Mouse (Mus musculus) hindbrain, embryonic 13.5 days (tissue): ENCODE data around the gene Kcnj9. TPM values are rescaled to one million over a fixed set of nuclear protein-coding genes. Genes with fewer than 3 reads are reported as not detected.

Experiments used
- ATAC-seq: fragments of 200-750 bp; cut with Nextera tagmentation; 2 replicates; pipeline ENCODE4 v1.8.0; 2017; ENCODE audit warnings: moderate TSS enrichment; ENCODE audit not compliant: low FRiP score
- H3K27ac ChIP-seq: fragments of 300-500 bp; sonication (generic); 2 replicates; pipeline ENCODE4 v1.5.1; 2015; ENCODE audit warnings: inconsistent platforms, mild to moderate bottlenecking, moderate library complexity
- H3K27me3 ChIP-seq: fragments of 300-500 bp; sonication (generic); 2 replicates; pipeline ENCODE4 v1.6.1; 2015; ENCODE audit warnings: mild to moderate bottlenecking, inconsistent platforms
- H3K36me3 ChIP-seq: fragments of 300-500 bp; sonication (generic); 2 replicates; pipeline ENCODE4 v1.6.1; 2015; ENCODE audit warnings: mild to moderate bottlenecking, inconsistent platforms
- H3K4me1 ChIP-seq: fragments of 300-500 bp; sonication (generic); replicated peaks from 2 replicates; pipeline ENCODE4 v1.6.1; 2015; ENCODE audit warnings: inconsistent platforms
- H3K4me2 ChIP-seq: fragments of 300-500 bp; sonication (generic); 2 replicates; pipeline ENCODE4 v1.6.1; 2015; ENCODE audit warnings: inconsistent platforms, mild to moderate bottlenecking, moderate library complexity
- H3K4me3 ChIP-seq: fragments of 300-500 bp; sonication (generic); 2 replicates; pipeline ENCODE4 v1.5.1; 2015; ENCODE audit warnings: mild to moderate bottlenecking, inconsistent platforms
- H3K9ac ChIP-seq: fragments of 300-500 bp; sonication (generic); 2 replicates; pipeline ENCODE4 v1.6.1; 2015; ENCODE audit warnings: mild to moderate bottlenecking, inconsistent platforms
- H3K9me3 ChIP-seq: fragments of 300-500 bp; sonication (generic); 2 replicates; pipeline ENCODE4 v1.6.1; 2016; ENCODE audit warnings: inconsistent platforms
- WGBS: fragments of 180-500 bp; shearing (Covaris S2); methylation state at CpG from one replicate; pipeline ENCODE4 v1.1.7; 2015; 5-methylcytosine and 5-hydroxymethylcytosine counted together
- polyA plus RNA-seq: library from polyadenylated mRNA; unstranded; fragments of >200 nt; fragmentation: Nextera tagmentation; extraction: Ambion mirVana; gene quantifications from 2 replicates; pipeline ENCODE4 v1.2.1, GENCODE M21; 2015

The Kcnj9 gene
- polyA plus RNA-seq: 2.2 and 2.5 TPM in 2 replicates

- peak within 1 kb of the TSS; percentile 71 for H3K9ac ChIP-seq
- peaks cover 25% of the 10 kb centered on the region for H3K27me3 ChIP-seq
- H3K36me3 ChIP-seq: no peaks in the 10 kb centered on the region
- H3K4me1 ChIP-seq: peaks cover 36% of the 10 kb centered on the region
- ATAC-seq: peak; percentile 81
- H3K4me2 ChIP-seq: peak within 1 kb of the TSS; percentile 57
- 20% methylated on average over 9 of the region's 9 CpGs for WGBS
- 0 out of 2 replicates have a peak within 1 kb of the TSS, but pooled peaks have one; percentile 20 for H3K27ac ChIP-seq
- H3K9me3 ChIP-seq: no peaks in the 10 kb centered on the region
- H3K4me3 ChIP-seq: peak within 1 kb of the TSS; percentile 38
Observed at GRCm38 (mm10) chr1:172329131-172329530, at the start of gene Kcnj9. Kcnj9 (minus strand) TSS chr1:172329318.

- H3K4me2 ChIP-seq: peak overlapping the region; percentile 98
- peaks cover 40% of the 10 kb centered on the region for H3K4me1 ChIP-seq
- H3K36me3 ChIP-seq: peaks cover 12% of the 10 kb centered on the region; the same call in 1 of the 2 replicates
- peak overlapping the region; percentile 91 for H3K9ac ChIP-seq
- peak overlapping the region; percentile 88 for H3K4me3 ChIP-seq
- H3K27ac ChIP-seq: peak overlapping the region; percentile 69
- ATAC-seq: no peak; the same call in 1 of the 2 replicates
- no peaks in the 10 kb centered on the region for H3K9me3 ChIP-seq
- 3% methylated on average over 62 of the region's 62 CpGs for WGBS
- H3K27me3 ChIP-seq: no peaks in the 10 kb centered on the region
Observed at GRCm38 (mm10) chr1:172376758-172377458, 47.8 kb upstream of the Kcnj9 start.

- ATAC-seq: peak; percentile 99
- Histone ChIP-seq H3K9ac (peak within 1 kb of the TSS; percentile 91), H3K36me3 (0 out of 2 replicates have a peak, but pooled peaks cover 7% of the 10 kb centered on the region), H3K27ac (peak within 1 kb of the TSS; percentile 85), H3K9me3 (no peaks in the 10 kb centered on the region), H3K4me3 (peak within 1 kb of the TSS; percentile 88), H3K4me2 (peak within 1 kb of the TSS; percentile 98), H3K4me1 (peaks cover 40% of the 10 kb centered on the region), H3K27me3 (no peaks in the 10 kb centered on the region)
- WGBS: under 1% methylated on average over 39 of the region's 39 CpGs
Observed at GRCm38 (mm10) chr1:172376198-172376667, 47.1 kb upstream of the Kcnj9 start, which contains the start of gene Pigm. Pigm (plus strand) TSS chr1:172376546.

GRCm38 (mm10) chr1:172368768-172369418, 39.8 kb upstream of the Kcnj9 start:
- Histone ChIP-seq H3K9me3 (no peaks in the 10 kb centered on the region), H3K4me2 (peak overlapping the region; percentile 34), H3K27ac (no peak overlapping the region), H3K27me3 (no peaks in the 10 kb centered on the region), H3K36me3 (no peaks in the 10 kb centered on the region; the same call in 1 of the 2 replicates), H3K4me3 (no peak overlapping the region), H3K9ac (no peak overlapping the region), H3K4me1 (0 out of 2 replicates have a peak, but pooled peaks cover 7% of the 10 kb centered on the region)
- 27% methylated on average over 23 of the region's 23 CpGs for WGBS
- ATAC-seq: peak; percentile 37; the same call in 1 of the 2 replicates

GRCm38 (mm10) chr1:172364684-172365083, 35.6 kb upstream of the Kcnj9 start:
- H3K4me1 ChIP-seq: 0 out of 2 replicates have a peak, but pooled peaks cover 7% of the 10 kb centered on the region
- no peaks in the 10 kb centered on the region for H3K9me3 ChIP-seq
- H3K27me3 ChIP-seq: no peaks in the 10 kb centered on the region
- H3K27ac ChIP-seq: no peak overlapping the region
- ATAC-seq: 0 out of 2 replicates have a peak, but pooled peaks have one; percentile 41
- no peak overlapping the region for H3K4me2 ChIP-seq
- no peaks in the 10 kb centered on the region; the same call in 1 of the 2 replicates for H3K36me3 ChIP-seq
- no peak overlapping the region for H3K4me3 ChIP-seq
- WGBS: 18% methylated on average over 6 of the region's 6 CpGs
- H3K9ac ChIP-seq: no peak overlapping the region

- 60% methylated on average over 10 of the region's 10 CpGs for WGBS
- no peak overlapping the region for H3K27ac ChIP-seq
- no peak overlapping the region for H3K4me3 ChIP-seq
- no peak for ATAC-seq
- H3K4me1 ChIP-seq: peaks cover 41% of the 10 kb centered on the region
- H3K4me2 ChIP-seq: no peak overlapping the region
- no peak overlapping the region for H3K9ac ChIP-seq
- H3K9me3 ChIP-seq: no peaks in the 10 kb centered on the region
- H3K36me3 ChIP-seq: no peaks in the 10 kb centered on the region
- no peaks in the 10 kb centered on the region for H3K27me3 ChIP-seq
Observed at GRCm38 (mm10) chr1:172358341-172358740, 29.2 kb upstream of the Kcnj9 start.

GRCm38 (mm10) chr1:172357550-172357949, 28.4 kb upstream of the Kcnj9 start:
- no peak overlapping the region for H3K4me2 ChIP-seq
- no peak overlapping the region for H3K9ac ChIP-seq
- H3K4me3 ChIP-seq: no peak overlapping the region
- no peaks in the 10 kb centered on the region for H3K36me3 ChIP-seq
- 0 out of 2 replicates have a peak, but pooled peaks cover 3% of the 10 kb centered on the region for H3K27me3 ChIP-seq
- no peak overlapping the region for H3K27ac ChIP-seq
- H3K9me3 ChIP-seq: no peaks in the 10 kb centered on the region
- peak; percentile 63; the same call in 1 of the 2 replicates for ATAC-seq
- H3K4me1 ChIP-seq: peaks cover 49% of the 10 kb centered on the region
- WGBS: 3% methylated on average over 1 of the region's 1 CpGs

- peak overlapping the region; percentile 39; the same call in 1 of the 2 replicates for H3K9ac ChIP-seq
- H3K9me3 ChIP-seq: no peaks in the 10 kb centered on the region
- no peak overlapping the region for H3K4me3 ChIP-seq
- H3K4me2 ChIP-seq: no peak overlapping the region
- 0 out of 2 replicates have a peak, but pooled peaks cover 3% of the 10 kb centered on the region for H3K27me3 ChIP-seq
- WGBS: 36% methylated on average over 3 of the region's 3 CpGs
- peak overlapping the region; percentile 60 for H3K27ac ChIP-seq
- no peaks in the 10 kb centered on the region for H3K36me3 ChIP-seq
- ATAC-seq: no peak
- peaks cover 67% of the 10 kb centered on the region for H3K4me1 ChIP-seq
Observed at GRCm38 (mm10) chr1:172355336-172355735, 26.2 kb upstream of the Kcnj9 start.

- Histone ChIP-seq H3K36me3 (no peaks in the 10 kb centered on the region), H3K27me3 (0 out of 2 replicates have a peak, but pooled peaks cover 3% of the 10 kb centered on the region), H3K27ac (no peak overlapping the region), H3K9ac (no peak overlapping the region), H3K4me2 (no peak overlapping the region), H3K4me1 (peaks cover 76% of the 10 kb centered on the region), H3K4me3 (no peak overlapping the region), H3K9me3 (no peaks in the 10 kb centered on the region)
- 86% methylated on average over 3 of the region's 3 CpGs for WGBS
- no peak for ATAC-seq
Observed at GRCm38 (mm10) chr1:172352453-172352852, 23.3 kb upstream of the Kcnj9 start.

- H3K36me3 ChIP-seq: no peaks in the 10 kb centered on the region
- H3K9me3 ChIP-seq: no peaks in the 10 kb centered on the region
- H3K27ac ChIP-seq: no peak overlapping the region
- 73% methylated on average over 6 of the region's 6 CpGs for WGBS
- no peak overlapping the region for H3K4me3 ChIP-seq
- H3K27me3 ChIP-seq: 0 out of 2 replicates have a peak, but pooled peaks cover 3% of the 10 kb centered on the region
- no peak overlapping the region for H3K4me2 ChIP-seq
- ATAC-seq: no peak
- no peak overlapping the region for H3K9ac ChIP-seq
- peaks cover 71% of the 10 kb centered on the region for H3K4me1 ChIP-seq
Observed at GRCm38 (mm10) chr1:172352001-172352400, 22.9 kb upstream of the Kcnj9 start.

GRCm38 (mm10) chr1:172349916-172350812, 21.0 kb upstream of the Kcnj9 start:
- ATAC-seq: peak; percentile 96
- 0 out of 2 replicates have a peak, but pooled peaks cover 3% of the 10 kb centered on the region for H3K27me3 ChIP-seq
- WGBS: 6% methylated on average over 19 of the region's 19 CpGs
- H3K9me3 ChIP-seq: no peaks in the 10 kb centered on the region
- H3K4me1 ChIP-seq: peaks cover 56% of the 10 kb centered on the region
- peak overlapping the region; percentile 38 for H3K4me2 ChIP-seq
- no peaks in the 10 kb centered on the region for H3K36me3 ChIP-seq
- peak overlapping the region; percentile 44; the same call in 1 of the 2 replicates for H3K9ac ChIP-seq
- peak overlapping the region; percentile 89 for H3K27ac ChIP-seq
- no peak overlapping the region for H3K4me3 ChIP-seq
